Mouse (Mus musculus) embryonic facial prominence, embryonic 13.5 days (tissue): Measurements from ENCODE around the gene Crhr1. TPM values are rescaled to one million over a fixed set of nuclear protein-coding genes. Genes with fewer than 3 reads are reported as not detected.

Experiments used
- ATAC-seq: fragments of 200-750 bp; cut with Nextera tagmentation; 2 replicates; pipeline ENCODE4 v1.8.0; 2017; ENCODE audit warnings: low read depth; ENCODE audit not compliant: insufficient number of reproducible peaks, insufficient read depth, low FRiP score, low TSS enrichment
- H3K27ac ChIP-seq: fragments of 300-500 bp; sonication (generic); 2 replicates; pipeline ENCODE4 v1.5.1; 2015; ENCODE audit warnings: moderate library complexity, mild to moderate bottlenecking, inconsistent platforms
- H3K27me3 ChIP-seq: fragments of 300-500 bp; sonication (generic); 2 replicates; pipeline ENCODE4 v1.6.1; 2015; ENCODE audit warnings: mild to moderate bottlenecking, inconsistent platforms
- H3K36me3 ChIP-seq: fragments of 300-500 bp; sonication (generic); 2 replicates; pipeline ENCODE4 v1.6.1; 2015; ENCODE audit warnings: mild to moderate bottlenecking, inconsistent platforms
- H3K4me1 ChIP-seq: fragments of 300-500 bp; sonication (generic); 2 replicates; pipeline ENCODE4 v1.6.1; 2015; ENCODE audit warnings: inconsistent platforms
- H3K4me2 ChIP-seq: fragments of 300-500 bp; sonication (generic); 2 replicates; pipeline ENCODE4 v1.6.1; 2015; ENCODE audit warnings: moderate library complexity, mild to moderate bottlenecking, inconsistent platforms
- H3K4me3 ChIP-seq: fragments of 300-500 bp; sonication (generic); 2 replicates; pipeline ENCODE4 v1.5.1; 2015; ENCODE audit warnings: mild to moderate bottlenecking, inconsistent platforms
- H3K9ac ChIP-seq: fragments of 300-500 bp; sonication (generic); 2 replicates; pipeline ENCODE4 v1.6.1; 2015; ENCODE audit warnings: mild to moderate bottlenecking, inconsistent platforms
- H3K9me3 ChIP-seq: fragments of 300-500 bp; sonication (generic); 2 replicates; pipeline ENCODE4 v1.6.1; 2016; ENCODE audit warnings: inconsistent platforms
- WGBS: fragments of 180-500 bp; shearing (Covaris S2); methylation state at CpG from one replicate; pipeline ENCODE4 v1.1.7; 2015; ENCODE audit warnings: mixed read lengths; 5-methylcytosine and 5-hydroxymethylcytosine counted together
- polyA plus RNA-seq: library from polyadenylated mRNA; unstranded; fragments of >200 nt; fragmentation: Nextera tagmentation; extraction: Ambion mirVana; gene quantifications from 2 replicates; pipeline ENCODE4 v1.2.1, GENCODE M21; 2015

Crhr1 gene
- polyA plus RNA-seq, 1 experiment from 2014 or later: 0.13 TPM

- 100% methylated on average over 1 of the region's 1 CpGs for WGBS
- no peak for ATAC-seq
These were observed 12.3 kb downstream of the Crhr1 start for GRCm38 (mm10) chr11:104144930-104145329.

DNA sequence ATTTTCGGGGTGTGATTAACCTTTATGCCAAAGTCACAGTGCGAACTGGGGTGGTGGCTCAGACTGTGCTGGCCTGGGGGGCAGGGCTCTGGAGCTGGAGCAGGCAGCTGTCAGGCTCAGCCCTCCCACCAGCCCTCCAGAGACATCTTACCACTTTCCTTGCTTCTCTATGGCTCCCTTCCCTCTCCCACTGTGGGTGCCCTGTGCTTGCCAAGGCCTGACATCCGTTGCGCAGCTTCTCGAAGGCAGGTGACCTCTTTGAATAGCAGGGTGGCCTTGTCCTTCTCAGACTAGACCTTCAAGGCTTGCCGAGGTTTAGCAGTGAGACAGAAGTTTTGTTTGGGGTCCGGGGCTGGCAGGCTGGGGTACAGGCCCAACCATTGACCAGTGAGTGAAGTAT lies 16.1 kb downstream of the Crhr1 start:
- H3K27me3 ChIP-seq: peaks cover 9% of the 10 kb centered on the region; the same call in 1 of the 2 replicates
- no peak for ATAC-seq
- H3K4me3 ChIP-seq: no peak overlapping the region
- no peaks in the 10 kb centered on the region for H3K36me3 ChIP-seq
- no peaks in the 10 kb centered on the region for H3K4me1 ChIP-seq
- H3K27ac ChIP-seq: no peak overlapping the region
- H3K9ac ChIP-seq: no peak overlapping the region
- H3K9me3 ChIP-seq: no peaks in the 10 kb centered on the region
- no peak overlapping the region for H3K4me2 ChIP-seq
- 74% methylated on average over 7 of the region's 7 CpGs for WGBS

More at GRCm38 (mm10) chr11:104144930-104145329, 12.3 kb downstream of the Crhr1 start:
- Histone ChIP-seq H3K9me3 (no peaks in the 10 kb centered on the region), H3K27me3 (peaks cover 15% of the 10 kb centered on the region), H3K4me3 (no peak overlapping the region), H3K9ac (no peak overlapping the region), H3K36me3 (no peaks in the 10 kb centered on the region), H3K4me2 (no peak overlapping the region), H3K4me1 (no peaks in the 10 kb centered on the region), H3K27ac (no peak overlapping the region)

GRCm38 (mm10) chr11:104150911-104151310 lies 18.3 kb downstream of the Crhr1 start:
- Histone ChIP-seq H3K9ac (no peak overlapping the region), H3K27me3 (peaks cover 8% of the 10 kb centered on the region; the same call in 1 of the 2 replicates), H3K4me1 (no peaks in the 10 kb centered on the region), H3K27ac (no peak overlapping the region), H3K9me3 (no peaks in the 10 kb centered on the region), H3K36me3 (no peaks in the 10 kb centered on the region), H3K4me3 (no peak overlapping the region), H3K4me2 (no peak overlapping the region)
- no peak for ATAC-seq
- 61% methylated on average over 5 of the region's 5 CpGs for WGBS

DNA sequence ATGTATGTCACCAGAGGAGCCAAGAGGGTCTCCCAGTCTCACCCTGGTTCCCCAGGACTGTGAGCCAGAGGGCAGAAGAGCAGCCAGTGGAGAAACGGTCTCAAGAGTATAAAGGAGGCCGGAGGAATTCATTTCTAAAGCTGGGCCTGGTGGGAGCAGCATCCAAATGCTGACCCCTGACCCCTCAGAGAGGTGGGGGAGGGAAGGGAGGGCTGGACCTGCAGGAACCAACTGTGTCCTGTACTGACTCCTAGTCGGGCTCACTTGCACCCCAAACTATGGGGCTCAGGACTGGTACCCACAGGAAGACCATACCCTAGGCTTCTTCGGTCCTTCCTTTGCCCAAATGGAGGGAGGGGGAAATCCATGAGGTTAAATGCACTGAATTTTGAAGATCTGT lies 21.7 kb downstream of the Crhr1 start:
- WGBS: 51% methylated on average over 4 of the region's 4 CpGs

GRCm38 (mm10) chr11:104154820-104155635 lies 22.4 kb downstream of the Crhr1 start:
- Histone ChIP-seq H3K27ac (no peak overlapping the region), H3K27me3 (peaks cover 36% of the 10 kb centered on the region), H3K4me3 (no peak overlapping the region), H3K9me3 (no peaks in the 10 kb centered on the region), H3K9ac (no peak overlapping the region), H3K4me2 (no peak overlapping the region), H3K4me1 (peaks cover 14% of the 10 kb centered on the region; the same call in 1 of the 2 replicates), H3K36me3 (no peaks in the 10 kb centered on the region)
- 47% methylated on average over 9 of the region's 9 CpGs for WGBS
- ATAC-seq: no peak

More for the DNA sequence above, 21.7 kb downstream of the Crhr1 start:
- Histone ChIP-seq H3K9me3 (no peaks in the 10 kb centered on the region), H3K9ac (no peak overlapping the region), H3K4me3 (no peak overlapping the region), H3K27me3 (peaks cover 34% of the 10 kb centered on the region), H3K27ac (no peak overlapping the region), H3K4me1 (peaks cover 14% of the 10 kb centered on the region; the same call in 1 of the 2 replicates), H3K36me3 (no peaks in the 10 kb centered on the region), H3K4me2 (no peak overlapping the region)
- no peak for ATAC-seq

DNA sequence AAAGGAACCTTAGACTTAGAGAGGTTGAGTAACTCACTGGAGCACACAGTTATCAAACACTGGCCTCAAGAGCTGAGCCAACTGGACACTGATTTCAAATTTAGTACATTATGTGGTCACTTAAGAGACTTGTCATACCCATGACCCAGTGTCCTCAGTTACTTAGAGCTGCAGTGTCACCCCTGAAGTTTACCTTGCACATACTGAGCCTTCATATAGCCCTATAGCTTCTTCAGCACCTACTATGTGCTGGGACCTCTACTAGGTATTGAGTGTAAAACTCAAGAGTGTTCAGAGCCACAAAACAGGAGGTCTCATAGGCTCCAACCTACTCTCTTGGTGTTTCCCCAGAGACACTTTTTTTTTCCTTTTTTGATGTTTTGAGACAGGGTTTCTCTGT lies 23.2 kb downstream of the Crhr1 start:
- no peaks in the 10 kb centered on the region for H3K36me3 ChIP-seq
- peaks cover 36% of the 10 kb centered on the region for H3K27me3 ChIP-seq
- no peak overlapping the region for H3K27ac ChIP-seq
- no peaks in the 10 kb centered on the region for H3K9me3 ChIP-seq
- H3K9ac ChIP-seq: no peak overlapping the region
- no peak overlapping the region for H3K4me3 ChIP-seq
- peaks cover 14% of the 10 kb centered on the region; the same call in 1 of the 2 replicates for H3K4me1 ChIP-seq
- H3K4me2 ChIP-seq: no peak overlapping the region
- no peak for ATAC-seq

- WGBS: 57% methylated on average over 3 of the region's 3 CpGs
- Histone ChIP-seq H3K4me2 (no peak overlapping the region), H3K4me1 (peaks cover 14% of the 10 kb centered on the region; the same call in 1 of the 2 replicates), H3K4me3 (no peak overlapping the region), H3K9me3 (no peaks in the 10 kb centered on the region), H3K36me3 (no peaks in the 10 kb centered on the region), H3K27me3 (peaks cover 32% of the 10 kb centered on the region), H3K27ac (no peak overlapping the region), H3K9ac (no peak overlapping the region)
- ATAC-seq: no peak
These were observed 23.7 kb downstream of the Crhr1 start for GRCm38 (mm10) chr11:104156391-104156790.

DNA sequence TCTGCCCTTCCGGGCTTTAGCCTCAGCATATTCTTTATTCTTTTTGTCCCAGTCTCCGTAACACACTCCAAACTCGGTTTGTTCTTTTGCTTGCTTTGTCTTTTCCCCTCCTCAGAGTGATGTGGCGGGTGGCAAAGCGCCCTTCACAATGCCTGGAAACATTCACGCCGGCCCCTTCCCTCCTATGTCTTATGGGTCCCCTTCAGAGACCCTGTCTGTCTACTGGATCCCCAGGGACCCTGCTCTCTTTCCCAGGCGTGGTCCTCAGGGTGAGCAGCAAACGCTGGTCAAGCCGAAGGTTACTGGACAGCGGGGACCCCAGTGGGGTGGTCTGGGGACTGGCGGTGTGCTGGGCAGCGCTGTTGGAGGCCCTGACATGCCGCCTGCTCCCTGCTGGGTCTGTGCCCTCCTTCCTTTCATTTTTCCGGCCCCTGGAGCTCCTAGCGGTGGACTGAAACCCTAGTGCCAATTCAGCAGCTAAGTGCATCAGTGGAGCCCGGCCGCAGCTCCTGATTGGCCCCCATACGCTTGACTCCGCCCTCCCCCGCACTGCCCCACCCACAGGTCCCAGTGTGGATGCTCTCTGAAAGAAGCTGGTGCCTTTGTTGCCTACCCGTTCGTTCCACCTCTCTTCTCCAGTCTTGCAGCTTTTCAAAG lies 25.1 kb downstream of the Crhr1 start:
- H3K27ac ChIP-seq: no peak overlapping the region
- peak overlapping the region; percentile 58; the same call in 1 of the 2 replicates for H3K9ac ChIP-seq

GRCm38 (mm10) chr11:104158260-104158907 lies 25.7 kb downstream of the Crhr1 start:
- Histone ChIP-seq H3K9me3 (no peaks in the 10 kb centered on the region), H3K27me3 (peaks cover 32% of the 10 kb centered on the region), H3K27ac (no peak overlapping the region), H3K9ac (0 out of 2 replicates have a peak overlapping the region, but pooled peaks have one; percentile 58), H3K36me3 (no peaks in the 10 kb centered on the region), H3K4me2 (peak overlapping the region; percentile 70), H3K4me1 (peaks cover 14% of the 10 kb centered on the region; the same call in 1 of the 2 replicates), H3K4me3 (peak overlapping the region; percentile 37)
- no peak for ATAC-seq
- 5% methylated on average over 17 of the region's 17 CpGs for WGBS

More for the DNA sequence above, 25.1 kb downstream of the Crhr1 start:
- WGBS: 5% methylated on average over 23 of the region's 23 CpGs
- Histone ChIP-seq H3K4me2 (peak overlapping the region; percentile 70), H3K4me3 (peak overlapping the region; percentile 37), H3K36me3 (no peaks in the 10 kb centered on the region), H3K4me1 (peaks cover 14% of the 10 kb centered on the region; the same call in 1 of the 2 replicates), H3K9me3 (no peaks in the 10 kb centered on the region), H3K27me3 (peaks cover 32% of the 10 kb centered on the region)
- ATAC-seq: no peak; the same call in 1 of the 2 replicates

- ATAC-seq: no peak
- no peak overlapping the region for H3K9ac ChIP-seq
- no peaks in the 10 kb centered on the region for H3K36me3 ChIP-seq
- H3K4me3 ChIP-seq: no peak overlapping the region
- peaks cover 34% of the 10 kb centered on the region for H3K27me3 ChIP-seq
- 68% methylated on average over 4 of the region's 4 CpGs for WGBS
- no peak overlapping the region for H3K4me2 ChIP-seq
- no peak overlapping the region for H3K27ac ChIP-seq
- H3K9me3 ChIP-seq: no peaks in the 10 kb centered on the region
- H3K4me1 ChIP-seq: peaks cover 14% of the 10 kb centered on the region; the same call in 1 of the 2 replicates
These were observed 27.2 kb downstream of the Crhr1 start for GRCm38 (mm10) chr11:104159769-104160272.

GRCm38 (mm10) chr11:104161153-104161552 lies 28.5 kb downstream of the Crhr1 start:
- ATAC-seq: no peak
- Histone ChIP-seq H3K27ac (no peak overlapping the region), H3K9ac (no peak overlapping the region), H3K36me3 (no peaks in the 10 kb centered on the region), H3K27me3 (peaks cover 37% of the 10 kb centered on the region), H3K4me2 (no peak overlapping the region), H3K4me1 (peaks cover 14% of the 10 kb centered on the region; the same call in 1 of the 2 replicates), H3K4me3 (no peak overlapping the region), H3K9me3 (no peaks in the 10 kb centered on the region)
- whole genome bisulfite sequencing: 76% methylated on average over 5 of the region's 5 CpGs
